Mouse (Mus musculus): ENCODE data around the gene H2-DMa. TPM values are rescaled to one million over a fixed set of nuclear protein-coding genes. Genes with fewer than 3 reads are reported as not detected.
"Not testable (repeated sequence)": the region's sequence is repeated elsewhere in the genome, so short reads cannot be mapped to it uniquely, and the experiment has no call there.

Gene H2-DMa
- polyA plus RNA-seq, 1 experiment from 2014 or later, result 15.2 TPM

DNA sequence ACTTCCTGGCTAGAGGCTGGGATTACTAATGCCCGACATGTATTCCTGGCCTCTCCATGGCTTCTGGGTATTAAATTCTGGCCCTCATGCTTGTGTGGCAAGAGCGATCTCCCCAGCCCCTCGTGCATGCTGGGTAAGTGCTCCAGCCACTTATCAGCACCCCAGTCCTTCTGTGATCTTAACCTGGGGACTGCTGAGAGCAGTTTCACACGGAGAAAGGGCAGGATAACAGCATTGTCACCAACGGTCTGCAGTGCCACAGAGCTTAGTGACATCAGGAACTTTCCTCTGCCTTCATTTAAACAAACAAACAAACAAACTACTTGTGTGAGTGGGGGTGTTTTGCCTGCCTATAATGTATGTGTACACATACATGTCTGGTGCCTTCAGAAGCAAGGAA is 20.9 kb downstream of the H2-DMa start:
- peaks cover 29% of the 10 kb centered on the region; the same call in 1 of the 2 replicates for H3K27me3 ChIP-seq (replicated peaks; ENCODE audit: control insufficient read depth, insufficient read depth, low read length)
- WGBS, result 7% methylated on average over 5 of the region's 5 CpGs
- H3K36me3 ChIP-seq (ENCODE audit: control insufficient read depth, insufficient read depth), result no peaks in the 10 kb centered on the region
- H3K27ac ChIP-seq (ENCODE audit: low read depth, low read length), result no peak overlapping the region
- no peak for TF ChIP-seq CTCF (IDR thresholded peaks at IDR 0.05; ENCODE audit: low read depth)
- H3K4me1 ChIP-seq (replicated peaks; ENCODE audit: control insufficient read depth, insufficient read depth, low read length), result 0 out of 2 replicates have a peak, but pooled peaks cover 2% of the 10 kb centered on the region
- no peaks in the 10 kb centered on the region for H3K9me3 ChIP-seq (ENCODE audit: control insufficient read depth)
- H3K9ac ChIP-seq (ENCODE audit: low read depth, low read length), result no peak overlapping the region
- H3K4me3 ChIP-seq (ENCODE audit: low read depth, low read length), result no peak overlapping the region
- 0 out of 2 replicates have a peak overlapping the region, but pooled peaks have one; percentile 74 for H3K4me2 ChIP-seq (replicated peaks; ENCODE audit: low read depth)
- ATAC-seq, result no peak

DNA sequence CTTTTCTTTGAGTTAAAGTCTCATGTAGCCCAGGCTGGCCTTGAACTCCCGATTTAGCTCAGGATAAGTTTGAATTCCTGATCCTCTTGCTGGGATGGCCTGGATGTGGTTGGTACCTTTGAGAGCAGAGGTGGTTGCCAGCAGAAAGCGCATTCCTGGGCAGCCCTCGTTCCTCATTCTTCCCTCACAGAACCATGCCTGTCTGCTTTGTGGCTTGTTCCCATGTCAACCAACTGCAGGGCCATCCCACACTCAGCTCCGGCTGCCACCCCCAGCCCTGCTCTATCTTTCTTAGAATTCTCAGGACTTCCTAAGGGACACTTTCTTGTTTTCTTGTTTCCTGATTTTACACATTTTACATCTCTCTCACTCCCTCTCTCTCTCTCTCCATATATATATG is 22.1 kb downstream of the H2-DMa start:
- no peaks in the 10 kb centered on the region for H3K9me3 ChIP-seq (ENCODE audit: control insufficient read depth)
- WGBS, result 61% methylated on average over 4 of the region's 4 CpGs
- no peak overlapping the region for H3K4me2 ChIP-seq (replicated peaks; ENCODE audit: low read depth)
- H3K4me1 ChIP-seq (replicated peaks; ENCODE audit: control insufficient read depth, insufficient read depth, low read length), result 0 out of 2 replicates have a peak, but pooled peaks cover 2% of the 10 kb centered on the region
- TF ChIP-seq CTCF (IDR thresholded peaks at IDR 0.05; ENCODE audit: low read depth), result no peak
- ATAC-seq, result no peak
- no peak overlapping the region for H3K27ac ChIP-seq (ENCODE audit: low read depth, low read length)
- H3K27me3 ChIP-seq (replicated peaks; ENCODE audit: control insufficient read depth, insufficient read depth, low read length), result peaks cover 29% of the 10 kb centered on the region; the same call in 1 of the 2 replicates
- no peak overlapping the region for H3K4me3 ChIP-seq (ENCODE audit: low read depth, low read length)
- no peak overlapping the region for H3K9ac ChIP-seq (ENCODE audit: low read depth, low read length)
- no peaks in the 10 kb centered on the region for H3K36me3 ChIP-seq (ENCODE audit: control insufficient read depth, insufficient read depth)

DNA sequence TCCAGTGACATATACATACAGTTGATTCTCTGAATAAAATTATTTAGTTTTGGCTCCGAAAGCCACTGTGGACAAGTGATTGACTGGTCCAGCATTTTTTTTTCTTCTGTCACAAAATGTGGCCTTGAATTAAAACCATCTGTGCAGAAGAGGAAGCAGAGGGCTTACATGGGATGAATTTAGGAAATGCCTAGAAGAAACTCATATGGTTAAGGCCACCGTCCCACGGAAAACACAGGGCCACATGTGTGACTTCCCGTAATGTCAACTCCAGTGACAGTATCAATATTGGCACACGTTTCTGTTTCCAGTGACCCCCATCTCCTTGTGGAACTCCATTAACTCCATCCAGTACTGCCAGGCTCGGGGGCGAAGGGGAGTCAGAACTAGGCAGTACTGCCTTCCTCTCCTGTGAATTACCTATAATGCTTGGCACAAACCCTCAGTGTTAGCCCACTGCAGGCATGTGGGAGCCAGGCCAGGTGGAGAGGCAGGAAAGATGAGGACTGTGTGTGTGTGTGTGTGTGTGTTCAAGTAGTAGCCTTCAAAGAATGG is 23.2 kb downstream of the H2-DMa start:
- Histone ChIP-seq H3K4me1 (replicated peaks; ENCODE audit: control insufficient read depth, insufficient read depth, low read length) (0 out of 2 replicates have a peak, but pooled peaks cover 2% of the 10 kb centered on the region), H3K27ac (ENCODE audit: low read depth, low read length) (no peak overlapping the region), H3K27me3 (replicated peaks; ENCODE audit: control insufficient read depth, insufficient read depth, low read length) (peaks cover 29% of the 10 kb centered on the region; the same call in 1 of the 2 replicates), H3K4me2 (replicated peaks; ENCODE audit: low read depth) (no peak overlapping the region), H3K36me3 (ENCODE audit: control insufficient read depth, insufficient read depth) (no peaks in the 10 kb centered on the region), H3K9me3 (ENCODE audit: control insufficient read depth) (no peaks in the 10 kb centered on the region), H3K9ac (ENCODE audit: low read depth, low read length) (no peak overlapping the region), H3K4me3 (ENCODE audit: low read depth, low read length) (no peak overlapping the region)
- no peak for ATAC-seq
- WGBS, result 72% methylated on average over 7 of the region's 7 CpGs
- TF ChIP-seq CTCF (IDR thresholded peaks at IDR 0.05; ENCODE audit: low read depth), result no peak

DNA sequence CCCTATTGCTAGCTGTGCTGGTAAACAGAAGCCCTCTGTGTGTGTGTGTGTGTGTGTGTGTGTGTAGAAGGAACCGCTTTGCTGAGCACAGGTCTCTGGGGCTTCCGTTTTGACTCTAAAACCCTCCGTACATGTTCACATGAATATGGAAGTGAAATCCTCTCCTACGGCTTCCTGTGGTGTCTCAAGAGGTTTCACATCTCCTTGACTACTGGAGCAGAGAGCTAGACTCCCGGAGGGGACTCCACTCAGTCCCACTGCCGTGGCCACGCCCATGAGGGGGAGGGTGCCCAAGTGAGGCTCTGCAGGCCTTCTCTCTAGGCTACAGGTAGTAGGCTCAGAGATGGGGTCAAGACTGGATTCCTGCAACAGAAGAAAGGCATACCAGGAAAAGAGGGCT is 23.7 kb downstream of the H2-DMa start, which contains the start of gene H2-DMb2:
Gene H2-DMb2 (plus strand): TSS at position 275 of the 400 bp plus-strand sequence.
- WGBS, result 31% methylated on average over 7 of the region's 7 CpGs
- Histone ChIP-seq H3K9ac (ENCODE audit: low read depth, low read length) (no peak within 1 kb of the TSS), H3K4me3 (ENCODE audit: low read depth, low read length) (no peak within 1 kb of the TSS), H3K4me2 (replicated peaks; ENCODE audit: low read depth) (no peak within 1 kb of the TSS), H3K9me3 (ENCODE audit: control insufficient read depth) (no peaks in the 10 kb centered on the region), H3K27ac (ENCODE audit: low read depth, low read length) (no peak within 1 kb of the TSS), H3K27me3 (replicated peaks; ENCODE audit: control insufficient read depth, insufficient read depth, low read length) (peaks cover 27% of the 10 kb centered on the region; the same call in 1 of the 2 replicates), H3K4me1 (replicated peaks; ENCODE audit: control insufficient read depth, insufficient read depth, low read length) (0 out of 2 replicates have a peak, but pooled peaks cover 2% of the 10 kb centered on the region), H3K36me3 (ENCODE audit: control insufficient read depth, insufficient read depth) (no peaks in the 10 kb centered on the region)
- TF ChIP-seq CTCF (IDR thresholded peaks at IDR 0.05; ENCODE audit: low read depth), result no peak
- no peak for ATAC-seq

DNA sequence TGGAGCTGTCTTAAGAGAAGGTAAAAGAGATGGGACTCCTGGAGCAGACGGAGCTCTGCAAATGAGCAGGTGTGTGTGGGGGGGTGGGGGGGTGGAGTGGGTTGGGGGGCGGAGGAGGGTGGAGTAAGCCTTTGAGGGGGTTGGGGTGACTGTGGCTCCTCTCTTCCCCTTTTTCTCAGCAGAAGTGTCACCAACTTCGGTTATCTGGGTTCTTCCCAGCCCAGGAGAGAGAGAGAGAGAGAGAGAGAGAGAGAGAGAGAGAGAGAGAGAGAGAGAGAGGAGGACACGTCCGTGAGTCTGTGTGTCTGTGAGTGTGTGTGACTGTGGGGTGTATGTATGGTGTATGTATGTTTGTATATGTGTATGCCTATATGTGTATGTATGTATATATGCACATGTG is 24.1 kb downstream of the H2-DMa start:
- no peak for TF ChIP-seq CTCF (IDR thresholded peaks at IDR 0.05; ENCODE audit: low read depth)
- H3K4me2 ChIP-seq (replicated peaks; ENCODE audit: low read depth), result no peak overlapping the region
- 0 out of 2 replicates have a peak, but pooled peaks cover 2% of the 10 kb centered on the region for H3K4me1 ChIP-seq (replicated peaks; ENCODE audit: control insufficient read depth, insufficient read depth, low read length)
- no peaks in the 10 kb centered on the region for H3K9me3 ChIP-seq (ENCODE audit: control insufficient read depth)
- H3K27me3 ChIP-seq (replicated peaks; ENCODE audit: control insufficient read depth, insufficient read depth, low read length), result peaks cover 23% of the 10 kb centered on the region; the same call in 1 of the 2 replicates
- no peak overlapping the region for H3K9ac ChIP-seq (ENCODE audit: low read depth, low read length)
- H3K27ac ChIP-seq (ENCODE audit: low read depth, low read length), result no peak overlapping the region
- no peak for ATAC-seq
- WGBS, result 60% methylated on average over 5 of the region's 5 CpGs
- no peaks in the 10 kb centered on the region for H3K36me3 ChIP-seq (ENCODE audit: control insufficient read depth, insufficient read depth)
- H3K4me3 ChIP-seq (ENCODE audit: low read depth, low read length), result no peak overlapping the region

DNA sequence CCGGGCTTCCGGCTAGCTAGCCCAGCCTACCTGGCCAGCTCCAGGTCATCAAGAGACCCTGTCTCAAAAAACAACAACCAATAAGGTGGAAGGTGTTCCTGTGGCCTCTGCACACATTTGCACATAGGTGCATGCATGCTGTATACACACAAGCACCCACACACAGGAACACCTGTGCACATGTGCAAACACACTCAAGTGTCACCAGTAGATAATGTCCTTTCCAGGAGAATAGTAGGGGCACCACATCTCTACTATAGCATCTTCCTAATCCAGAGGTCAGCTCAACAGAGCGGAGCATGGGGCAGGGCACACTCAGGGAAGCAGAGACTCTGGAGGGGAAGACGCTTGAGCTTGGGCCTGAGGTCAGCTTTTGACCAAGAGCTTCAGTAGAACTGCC is 24.9 kb downstream of the H2-DMa start:
- H3K4me3 ChIP-seq (ENCODE audit: low read depth, low read length); H3K36me3 ChIP-seq (ENCODE audit: control insufficient read depth, insufficient read depth); H3K4me2 ChIP-seq (replicated peaks; ENCODE audit: low read depth); H3K9ac ChIP-seq (ENCODE audit: low read depth, low read length); H3K27ac ChIP-seq (ENCODE audit: low read depth, low read length); ATAC-seq; H3K9me3 ChIP-seq (ENCODE audit: control insufficient read depth); H3K4me1 ChIP-seq (replicated peaks; ENCODE audit: control insufficient read depth, insufficient read depth, low read length): not testable (repeated sequence)
- H3K27me3 ChIP-seq (replicated peaks; ENCODE audit: control insufficient read depth, insufficient read depth, low read length), result peaks cover 16% of the 10 kb centered on the region; the same call in 1 of the 2 replicates
- WGBS, result 88% methylated on average over 4 of the region's 4 CpGs
